Mouse (Mus musculus): ENCODE results near the gene Stox2. TPM values are rescaled to one million over a fixed set of nuclear protein-coding genes. Genes with fewer than 3 reads are reported as not detected.

Gene Stox2
- 0.44 TPM for polyA plus RNA-seq (2017; shearing (Covaris generic))

DNA sequence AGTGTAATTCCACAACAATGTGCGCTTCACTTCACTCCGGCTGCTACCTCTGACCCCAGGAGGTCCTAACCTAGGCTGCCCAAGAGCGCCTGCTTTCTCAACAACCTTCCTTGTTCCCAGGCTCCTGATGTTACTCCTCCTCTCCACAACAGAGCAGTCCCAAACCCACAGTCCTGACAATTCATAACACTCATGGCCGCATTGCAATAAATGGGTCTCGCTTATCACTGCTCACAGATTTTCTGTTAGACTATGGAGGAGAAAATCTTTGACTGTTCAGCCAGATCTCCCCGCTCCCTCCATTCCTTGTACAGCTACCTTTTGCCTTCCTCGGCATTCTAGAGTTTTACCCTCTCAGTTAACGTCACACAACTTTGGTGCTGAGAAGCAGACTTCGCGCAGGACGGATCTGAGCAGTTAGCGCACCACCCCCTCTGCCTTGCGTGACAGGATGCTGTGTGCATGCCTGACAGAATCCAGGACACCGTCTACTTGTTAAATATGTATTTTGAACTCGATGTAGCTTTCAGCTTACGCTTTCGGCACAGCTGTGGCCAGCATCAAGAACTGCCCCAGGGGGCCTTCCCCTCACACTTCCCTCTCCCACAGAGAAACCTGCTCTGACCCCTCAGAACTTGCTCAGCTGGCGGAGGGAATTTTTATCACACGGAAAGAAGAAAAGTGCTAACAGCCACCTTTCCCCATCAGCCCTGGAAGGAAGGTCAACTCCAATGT, at the start of gene Stox2:
Gene Stox2 (minus strand): TSS at position 51 of the 735 bp plus-strand sequence.

Other genes starting within 250 kb of the Stox2 start
- gene Trappc11, start 87.1 kb upstream of the Stox2 start, polyA plus RNA-seq (2017; shearing (Covaris generic)), result 28.1 TPM
- 30.7 TPM for gene Rwdd4a, start 87.3 kb upstream of the Stox2 start, polyA plus RNA-seq (2017; shearing (Covaris generic))
- 66.3 TPM for gene Ing2, start 229.2 kb upstream of the Stox2 start, polyA plus RNA-seq (2017; shearing (Covaris generic))

All from effector memory CD4-positive, alpha-beta T cell, adult 7 months (primary cell).